Mouse (Mus musculus): Measurements from ENCODE around the gene Spink4. TPM values are rescaled to one million over a fixed set of nuclear protein-coding genes. Genes with fewer than 3 reads are reported as not detected.
"Not testable (repeated sequence)": the region's sequence is repeated elsewhere in the genome, so short reads cannot be mapped to it uniquely, and the experiment has no call there.

The Spink4 gene
- polyA plus RNA-seq, 1 experiment from 2014 or later: not detected

GRCm38 (mm10) chr4:40920576-40920975 is 724 bp downstream of the Spink4 start:
- no peak overlapping the region for H3K4me2 ChIP-seq (replicated peaks)
- no peak overlapping the region for H3K27ac ChIP-seq
- no peaks in the 10 kb centered on the region for H3K4me1 ChIP-seq (replicated peaks; ENCODE audit: control insufficient read depth, insufficient read depth, low read length)
- no peaks in the 10 kb centered on the region for H3K27me3 ChIP-seq (ENCODE audit: control insufficient read depth, insufficient read depth, low read length)
- 83% methylated on average over 2 of the region's 2 CpGs for WGBS
- no peaks in the 10 kb centered on the region for H3K36me3 ChIP-seq (replicated peaks; ENCODE audit: control insufficient read depth, insufficient read depth)
- H3K9me3 ChIP-seq (ENCODE audit: control insufficient read depth, low read length): no peaks in the 10 kb centered on the region
- H3K9ac ChIP-seq: no peak overlapping the region
- no peak for DNase-seq (ENCODE audit: low spot score)
- no peak for ATAC-seq (ENCODE audit: low FRiP score)
- H3K4me3 ChIP-seq (replicated peaks; ENCODE audit: low read length): no peak overlapping the region

- no peaks in the 10 kb centered on the region for H3K4me1 ChIP-seq (replicated peaks; ENCODE audit: control insufficient read depth, insufficient read depth, low read length)
- no peak overlapping the region for H3K4me2 ChIP-seq (replicated peaks)
- WGBS: 83% methylated on average over 3 of the region's 3 CpGs
- DNase-seq (ENCODE audit: low spot score) (no peak), ATAC-seq (ENCODE audit: low FRiP score) (no peak)
- H3K36me3 ChIP-seq (replicated peaks; ENCODE audit: control insufficient read depth, insufficient read depth): no peaks in the 10 kb centered on the region
- H3K9ac ChIP-seq: no peak overlapping the region
- H3K4me3 ChIP-seq (replicated peaks; ENCODE audit: low read length): no peak overlapping the region
- H3K27me3 ChIP-seq (ENCODE audit: control insufficient read depth, insufficient read depth, low read length): no peaks in the 10 kb centered on the region
- H3K9me3 ChIP-seq (ENCODE audit: control insufficient read depth, low read length): no peaks in the 10 kb centered on the region
- H3K27ac ChIP-seq: no peak overlapping the region
Observed at GRCm38 (mm10) chr4:40921288-40921687, 1.4 kb downstream of the Spink4 start.

GRCm38 (mm10) chr4:40923087-40923651 is 3.3 kb downstream of the Spink4 start:
- no peak overlapping the region for H3K9ac ChIP-seq
- 84% methylated on average over 6 of the region's 6 CpGs for WGBS
- no peaks in the 10 kb centered on the region for H3K4me1 ChIP-seq (replicated peaks; ENCODE audit: control insufficient read depth, insufficient read depth, low read length)
- H3K27me3 ChIP-seq (ENCODE audit: control insufficient read depth, insufficient read depth, low read length): no peaks in the 10 kb centered on the region
- H3K4me2 ChIP-seq (replicated peaks): no peak overlapping the region
- H3K4me3 ChIP-seq (replicated peaks; ENCODE audit: low read length): no peak overlapping the region
- no peaks in the 10 kb centered on the region for H3K9me3 ChIP-seq (ENCODE audit: control insufficient read depth, low read length)
- H3K36me3 ChIP-seq (replicated peaks; ENCODE audit: control insufficient read depth, insufficient read depth): no peaks in the 10 kb centered on the region
- H3K27ac ChIP-seq: no peak overlapping the region
- DNase-seq (ENCODE audit: low spot score): no peak
- no peak for ATAC-seq (ENCODE audit: low FRiP score)

GRCm38 (mm10) chr4:40925568-40925967 is 5.7 kb downstream of the Spink4 start:
- H3K9ac ChIP-seq: no peak overlapping the region
- H3K4me2 ChIP-seq (replicated peaks): no peak overlapping the region
- 30% methylated on average over 3 of the region's 3 CpGs for WGBS
- no peaks in the 10 kb centered on the region for H3K27me3 ChIP-seq (ENCODE audit: control insufficient read depth, insufficient read depth, low read length)
- H3K27ac ChIP-seq: no peak overlapping the region
- no peaks in the 10 kb centered on the region for H3K4me1 ChIP-seq (replicated peaks; ENCODE audit: control insufficient read depth, insufficient read depth, low read length)
- H3K4me3 ChIP-seq (replicated peaks; ENCODE audit: low read length): no peak overlapping the region
- no peaks in the 10 kb centered on the region for H3K36me3 ChIP-seq (replicated peaks; ENCODE audit: control insufficient read depth, insufficient read depth)
- DNase-seq (ENCODE audit: low spot score) (no peak), ATAC-seq (ENCODE audit: low FRiP score) (no peak)
- no peaks in the 10 kb centered on the region for H3K9me3 ChIP-seq (ENCODE audit: control insufficient read depth, low read length)

- no peaks in the 10 kb centered on the region for H3K9me3 ChIP-seq (ENCODE audit: control insufficient read depth, low read length)
- H3K9ac ChIP-seq: no peak overlapping the region
- DNase-seq (ENCODE audit: low spot score) (no peak), ATAC-seq (ENCODE audit: low FRiP score) (no peak)
- H3K27me3 ChIP-seq (ENCODE audit: control insufficient read depth, insufficient read depth, low read length): no peaks in the 10 kb centered on the region
- no peak overlapping the region for H3K4me2 ChIP-seq (replicated peaks)
- no peak overlapping the region for H3K4me3 ChIP-seq (replicated peaks; ENCODE audit: low read length)
- peaks cover 16% of the 10 kb centered on the region for H3K36me3 ChIP-seq (replicated peaks; ENCODE audit: control insufficient read depth, insufficient read depth)
- H3K4me1 ChIP-seq (replicated peaks; ENCODE audit: control insufficient read depth, insufficient read depth, low read length): no peaks in the 10 kb centered on the region
- 79% methylated on average over 7 of the region's 7 CpGs for WGBS
- no peak overlapping the region for H3K27ac ChIP-seq
Observed at GRCm38 (mm10) chr4:40929046-40929445, 9.2 kb downstream of the Spink4 start.

- Histone ChIP-seq H3K4me3 (replicated peaks; ENCODE audit: low read length) (no peak overlapping the region), H3K9me3 (ENCODE audit: control insufficient read depth, low read length) (no peaks in the 10 kb centered on the region), H3K27ac (no peak overlapping the region), H3K4me1 (replicated peaks; ENCODE audit: control insufficient read depth, insufficient read depth, low read length) (no peaks in the 10 kb centered on the region), H3K27me3 (ENCODE audit: control insufficient read depth, insufficient read depth, low read length) (no peaks in the 10 kb centered on the region), H3K4me2 (replicated peaks) (no peak overlapping the region), H3K36me3 (replicated peaks; ENCODE audit: control insufficient read depth, insufficient read depth) (peaks cover 56% of the 10 kb centered on the region), H3K9ac (no peak overlapping the region)
- 92% methylated on average over 5 of the region's 5 CpGs for WGBS
- ATAC-seq (ENCODE audit: low FRiP score) (no peak), DNase-seq (ENCODE audit: low spot score) (no peak)
Observed at GRCm38 (mm10) chr4:40933694-40934093, 13.8 kb downstream of the Spink4 start.

GRCm38 (mm10) chr4:40934369-40934768 is 14.5 kb downstream of the Spink4 start:
- not testable (repeated sequence) for H3K4me3 ChIP-seq (replicated peaks; ENCODE audit: low read length); H3K9me3 ChIP-seq (ENCODE audit: control insufficient read depth, low read length); H3K9ac ChIP-seq; H3K4me2 ChIP-seq (replicated peaks); DNase-seq (ENCODE audit: low spot score); H3K27me3 ChIP-seq (ENCODE audit: control insufficient read depth, insufficient read depth, low read length); H3K27ac ChIP-seq; H3K4me1 ChIP-seq (replicated peaks; ENCODE audit: control insufficient read depth, insufficient read depth, low read length); ATAC-seq (ENCODE audit: low FRiP score)
- peaks cover 63% of the 10 kb centered on the region for H3K36me3 ChIP-seq (replicated peaks; ENCODE audit: control insufficient read depth, insufficient read depth)
- WGBS: 94% methylated on average over 3 of the region's 3 CpGs

GRCm38 (mm10) chr4:40936175-40936839 is 16.5 kb downstream of the Spink4 start:
- H3K4me1 ChIP-seq (replicated peaks; ENCODE audit: control insufficient read depth, insufficient read depth, low read length): no peaks in the 10 kb centered on the region
- no peaks in the 10 kb centered on the region for H3K27me3 ChIP-seq (ENCODE audit: control insufficient read depth, insufficient read depth, low read length)
- no peak overlapping the region for H3K4me2 ChIP-seq (replicated peaks)
- H3K4me3 ChIP-seq (replicated peaks; ENCODE audit: low read length): no peak overlapping the region
- peaks cover 83% of the 10 kb centered on the region for H3K36me3 ChIP-seq (replicated peaks; ENCODE audit: control insufficient read depth, insufficient read depth)
- no peak overlapping the region for H3K27ac ChIP-seq
- no peak overlapping the region for H3K9ac ChIP-seq
- DNase-seq (ENCODE audit: low spot score) (peak; percentile 48), ATAC-seq (ENCODE audit: low FRiP score) (peak; percentile 88)
- WGBS: 74% methylated on average over 9 of the region's 9 CpGs
- H3K9me3 ChIP-seq (ENCODE audit: control insufficient read depth, low read length): no peaks in the 10 kb centered on the region

- no peak overlapping the region for H3K27ac ChIP-seq
- no peaks in the 10 kb centered on the region for H3K4me1 ChIP-seq (replicated peaks; ENCODE audit: control insufficient read depth, insufficient read depth, low read length)
- no peak overlapping the region for H3K9ac ChIP-seq
- peaks cover 94% of the 10 kb centered on the region for H3K36me3 ChIP-seq (replicated peaks; ENCODE audit: control insufficient read depth, insufficient read depth)
- WGBS: 97% methylated on average over 5 of the region's 5 CpGs
- DNase-seq (ENCODE audit: low spot score) (no peak), ATAC-seq (ENCODE audit: low FRiP score) (no peak)
- no peak overlapping the region for H3K4me2 ChIP-seq (replicated peaks)
- H3K9me3 ChIP-seq (ENCODE audit: control insufficient read depth, low read length): no peaks in the 10 kb centered on the region
- no peak overlapping the region for H3K4me3 ChIP-seq (replicated peaks; ENCODE audit: low read length)
- H3K27me3 ChIP-seq (ENCODE audit: control insufficient read depth, insufficient read depth, low read length): no peaks in the 10 kb centered on the region
Observed at GRCm38 (mm10) chr4:40938793-40939192, 18.9 kb downstream of the Spink4 start.
